Mouse (Mus musculus): ENCODE data around the gene Ncln. TPM values are rescaled to one million over a fixed set of nuclear protein-coding genes. Genes with fewer than 3 reads are reported as not detected.

The Ncln gene
- polyA plus RNA-seq, 1 experiment from 2014 or later = 44.5 TPM

Small RNA genes within 50 kb of the gene (microRNA-seq; reads per million reads assigned to microRNA genes)
- gene Gm25595 = not detected

Other genes with a start within 250 kb of the Ncln start
- 2.5 and 2.7 TPM in 2 replicates for gene Matk, start 243.5 kb downstream of the Ncln start, polyA plus RNA-seq (2014; fragmentation: Nextera tagmentation; extraction: Ambion mirVana)
- 198 and 205 TPM in 2 replicates for gene Mrpl54, start 229.5 kb downstream of the Ncln start, polyA plus RNA-seq (2014; fragmentation: Nextera tagmentation; extraction: Ambion mirVana)
- gene Apba3, start 229.4 kb downstream of the Ncln start, polyA plus RNA-seq (2014; fragmentation: Nextera tagmentation; extraction: Ambion mirVana) = 25.4 and 31.2 TPM in 2 replicates
- 3.9 and 4.0 TPM in 2 replicates for gene Tjp3, start 204.8 kb downstream of the Ncln start, polyA plus RNA-seq (2014; fragmentation: Nextera tagmentation; extraction: Ambion mirVana)
- 42.0 and 46.2 TPM in 2 replicates for gene Pip5k1c, start 203.4 kb downstream of the Ncln start, polyA plus RNA-seq (2014; fragmentation: Nextera tagmentation; extraction: Ambion mirVana)
- 31.9 and 36.8 TPM in 2 replicates for gene Cactin, start 175.3 kb downstream of the Ncln start, polyA plus RNA-seq (2014; fragmentation: Nextera tagmentation; extraction: Ambion mirVana)
- 2.4 and 2.6 TPM in 2 replicates for gene Tbxa2r, start 167.7 kb downstream of the Ncln start, polyA plus RNA-seq (2014; fragmentation: Nextera tagmentation; extraction: Ambion mirVana)
- gene Gipc3, start 153.1 kb downstream of the Ncln start, polyA plus RNA-seq (2014; fragmentation: Nextera tagmentation; extraction: Ambion mirVana) = 0.04 TPM in 1 of 2 replicates, not detected in the other
- 89.1 and 97.7 TPM in 2 replicates for gene Hmg20b, start 145.9 kb downstream of the Ncln start, polyA plus RNA-seq (2014; fragmentation: Nextera tagmentation; extraction: Ambion mirVana)
- 2.8 and 4.4 TPM in 2 replicates for gene Mfsd12, start 138.9 kb downstream of the Ncln start, polyA plus RNA-seq (2014; fragmentation: Nextera tagmentation; extraction: Ambion mirVana)
- gene 4930404N11Rik, start 130.6 kb downstream of the Ncln start, polyA plus RNA-seq (2014; fragmentation: Nextera tagmentation; extraction: Ambion mirVana) = 0.12 TPM in 1 of 2 replicates, not detected in the other
- 94.3 and 104 TPM in 2 replicates for gene Fzr1, start 117.9 kb downstream of the Ncln start, polyA plus RNA-seq (2014; fragmentation: Nextera tagmentation; extraction: Ambion mirVana)
- gene Dohh, start 112.0 kb downstream of the Ncln start, polyA plus RNA-seq (2014; fragmentation: Nextera tagmentation; extraction: Ambion mirVana) = 43.3 and 53.7 TPM in 2 replicates
- 2.7 and 2.9 TPM in 2 replicates for gene Gm48551, start 111.9 kb downstream of the Ncln start, polyA plus RNA-seq (2014; fragmentation: Nextera tagmentation; extraction: Ambion mirVana)
- 0.20 and 0.47 TPM in 2 replicates for gene Gm48552, start 107.4 kb downstream of the Ncln start, polyA plus RNA-seq (2014; fragmentation: Nextera tagmentation; extraction: Ambion mirVana)
- 2.3 and 2.7 TPM in 2 replicates for gene Smim24, start 103.3 kb downstream of the Ncln start, polyA plus RNA-seq (2014; fragmentation: Nextera tagmentation; extraction: Ambion mirVana)
- 6.6 and 6.9 TPM in 2 replicates for gene Nfic, start 40.8 kb downstream of the Ncln start, polyA plus RNA-seq (2014; fragmentation: Nextera tagmentation; extraction: Ambion mirVana)
- gene Celf5, start 13.7 kb downstream of the Ncln start, polyA plus RNA-seq (2014; fragmentation: Nextera tagmentation; extraction: Ambion mirVana) = 10.0 and 13.1 TPM in 2 replicates
- 0.37 and 0.43 TPM in 2 replicates for gene S1pr4, start 3.7 kb upstream of the Ncln start, polyA plus RNA-seq (2014; fragmentation: Nextera tagmentation; extraction: Ambion mirVana)
- 1.1 and 1.4 TPM in 2 replicates for gene Gna15, start 27.8 kb upstream of the Ncln start, polyA plus RNA-seq (2014; fragmentation: Nextera tagmentation; extraction: Ambion mirVana)
- 55.8 and 59.3 TPM in 2 replicates for gene Gna11, start 48.8 kb upstream of the Ncln start, polyA plus RNA-seq (2014; fragmentation: Nextera tagmentation; extraction: Ambion mirVana)
- 306 and 325 TPM in 2 replicates for gene Aes, start 63.1 kb upstream of the Ncln start, polyA plus RNA-seq (2014; fragmentation: Nextera tagmentation; extraction: Ambion mirVana)
- 6.0 and 6.2 TPM in 2 replicates for gene Tle2, start 78.2 kb upstream of the Ncln start, polyA plus RNA-seq (2014; fragmentation: Nextera tagmentation; extraction: Ambion mirVana)
- 4.6 and 6.0 TPM in 2 replicates for gene Tle6, start 104.7 kb upstream of the Ncln start, polyA plus RNA-seq (2014; fragmentation: Nextera tagmentation; extraction: Ambion mirVana)
- 0.47 and 0.89 TPM in 2 replicates for gene BC025920, start 109.9 kb upstream of the Ncln start, polyA plus RNA-seq (2014; fragmentation: Nextera tagmentation; extraction: Ambion mirVana)
- gene Sirt6, start 131.4 kb upstream of the Ncln start, polyA plus RNA-seq (2014; fragmentation: Nextera tagmentation; extraction: Ambion mirVana) = 36.6 and 38.9 TPM in 2 replicates
- gene Ankrd24, start 132.1 kb upstream of the Ncln start, polyA plus RNA-seq (2014; fragmentation: Nextera tagmentation; extraction: Ambion mirVana) = 4.2 and 4.6 TPM in 2 replicates
- 6.5 and 6.7 TPM in 2 replicates for gene Gm10778, start 152.7 kb upstream of the Ncln start, polyA plus RNA-seq (2014; fragmentation: Nextera tagmentation; extraction: Ambion mirVana)
- gene Zfp433, start 208.4 kb upstream of the Ncln start, polyA plus RNA-seq (2014; fragmentation: Nextera tagmentation; extraction: Ambion mirVana) = 19.7 and 22.9 TPM in 2 replicates